Mouse (Mus musculus): ENCODE measurements around the gene Zfp946.

Gene Zfp946

GRCm38 (mm10) chr17:22423952-22424617 is at the start of gene Zfp946:
Gene Zfp946, plus strand, starts transcription at chr17:22424222.
- peak; percentile 90 to 93 for DNase-seq

GRCm38 (mm10) chr17:22410756-22411155 is 13.3 kb upstream of the Zfp946 start:
- peak; percentile 43 to 49 for DNase-seq

DNA sequence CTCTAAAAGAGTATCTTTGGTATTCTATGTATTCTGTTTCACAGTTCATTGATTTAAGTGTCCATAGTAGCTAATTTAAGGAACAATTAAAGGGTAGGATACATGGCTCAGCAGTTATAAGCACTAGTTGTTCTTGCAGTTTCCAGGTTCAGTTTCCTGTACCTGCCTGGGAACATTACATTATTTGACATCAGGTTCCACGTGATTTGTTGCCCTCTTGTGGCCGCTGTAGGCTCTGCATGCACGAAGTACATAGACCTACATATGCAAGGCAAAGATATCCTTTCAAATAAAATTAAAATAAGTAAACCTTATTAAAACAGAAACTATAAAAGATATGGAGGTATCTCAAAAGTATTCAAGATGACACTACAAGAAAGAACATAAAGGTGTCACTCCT is 6.5 kb upstream of the Zfp946 start:
- DNase-seq: peak; percentile 83 to 85

DNA sequence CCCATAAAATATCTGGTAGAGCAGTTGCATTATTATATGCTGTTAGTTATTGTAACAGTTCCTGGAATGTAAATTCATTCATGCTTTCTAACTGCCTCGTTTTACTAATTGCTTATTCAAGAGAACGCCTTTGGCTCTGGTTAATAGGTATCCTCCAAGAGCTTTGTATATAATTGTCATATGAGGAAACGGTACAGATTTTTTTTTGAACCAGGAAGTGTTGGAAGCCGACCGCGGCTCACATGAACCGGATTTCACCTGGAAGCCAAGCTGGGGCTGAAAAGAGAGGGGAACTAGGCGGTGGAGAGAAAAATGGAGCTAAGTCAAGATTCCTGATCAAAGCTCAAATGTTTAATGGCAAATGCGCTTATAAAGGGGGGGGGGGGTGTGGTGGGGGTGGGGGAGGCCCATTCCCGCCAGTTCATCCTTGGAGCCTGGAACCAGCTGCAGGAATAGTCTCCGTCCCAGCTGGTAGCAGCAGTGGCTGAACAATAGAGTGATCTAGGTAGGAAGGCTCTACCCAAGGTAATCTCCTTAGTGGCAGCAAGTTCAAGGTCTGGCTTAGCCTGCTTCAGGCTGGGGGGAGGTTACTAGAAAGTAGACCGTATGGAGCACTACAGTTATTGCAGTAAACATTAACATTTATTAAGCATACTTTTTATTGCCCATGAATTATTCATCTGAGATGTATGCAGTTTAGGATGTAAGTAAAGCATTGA is 773 bp downstream of the Zfp946 start:
- DNase-seq: peak; percentile 14 to 38

GRCm38 (mm10) chr17:22447684-22448083 is 23.7 kb downstream of the Zfp946 start:
- no peak for DNase-seq

- no peak for DNase-seq
Measured at GRCm38 (mm10) chr17:22497120-22497519, 73.1 kb downstream of the Zfp946 start.
